Mouse (Mus musculus) stomach, postnatal 0 days (tissue): ENCODE results near the gene Tepsin. TPM values are rescaled to one million over a fixed set of nuclear protein-coding genes. Genes with fewer than 3 reads are reported as not detected.

ENCODE experiments used
- ATAC-seq: fragments of 200-750 bp; cut with Nextera tagmentation; 2 replicates; pipeline ENCODE4 v1.8.0; 2017; ENCODE audit not compliant: low FRiP score, low TSS enrichment
- DNase-seq: peaks from one replicate; pipeline ENCODE4 v3.0.0-alpha.2; 2016; ENCODE audit warnings: low spot score
- H3K27ac ChIP-seq: fragments of 300-500 bp; sonication (generic); replicated peaks from 2 replicates; pipeline ENCODE4 v1.5.1; 2014; ENCODE audit warnings: mild to moderate bottlenecking, control low read depth
- H3K27me3 ChIP-seq: fragments of 300-500 bp; sonication (generic); 2 replicates; pipeline ENCODE4 v1.6.1; 2014; ENCODE audit warnings: low read length; ENCODE audit not compliant: control insufficient read depth, insufficient read depth
- H3K36me3 ChIP-seq: fragments of 300-500 bp; sonication (generic); 2 replicates; pipeline ENCODE4 v1.6.1; 2014; ENCODE audit warnings: low read length, mixed read lengths; ENCODE audit not compliant: control insufficient read depth, insufficient read depth
- H3K4me1 ChIP-seq: fragments of 300-500 bp; sonication (generic); replicated peaks from 2 replicates; pipeline ENCODE4 v1.6.1; 2014; ENCODE audit warnings: antibody characterized with exemption; ENCODE audit not compliant: control insufficient read depth, insufficient read depth
- H3K4me2 ChIP-seq: fragments of 300-500 bp; sonication (generic); replicated peaks from 2 replicates; pipeline ENCODE4 v1.6.1; 2014; ENCODE audit warnings: low read depth, mild to moderate bottlenecking, control low read depth, moderate library complexity
- H3K4me3 ChIP-seq: fragments of 300-500 bp; sonication (generic); 2 replicates; pipeline ENCODE4 v1.5.1; 2014; ENCODE audit warnings: low read depth, low read length, control low read depth
- H3K9ac ChIP-seq: fragments of 300-500 bp; sonication (generic); 2 replicates; pipeline ENCODE4 v1.6.1; 2014; ENCODE audit warnings: mild to moderate bottlenecking, low read length, control low read depth, mixed read lengths
- H3K9me3 ChIP-seq: fragments of 300-500 bp; sonication (generic); 2 replicates; pipeline ENCODE4 v1.6.1; 2016; ENCODE audit warnings: low read length; ENCODE audit not compliant: control insufficient read depth
- CTCF ChIP-seq: IDR thresholded peaks from 2 replicates; pipeline ENCODE4 v1.5.1; 2016; ENCODE audit warnings: antibody characterized with exemption, low read depth, mild to moderate bottlenecking, moderate library complexity
- EP300 ChIP-seq: optimal IDR thresholded peaks from 2 replicates; pipeline ENCODE3; 2016; ENCODE audit warnings: antibody characterized with exemption
- WGBS: fragments of 180-500 bp; shearing (Covaris S2); extraction: QIAGEN DNeasy Blood & Tissue Kit; methylation state at CpG from one replicate; pipeline ENCODE4 v1.1.7; 2014; 5-methylcytosine and 5-hydroxymethylcytosine counted together
- polyA plus RNA-seq: library from polyadenylated mRNA; unstranded; fragments of >200 nt; fragmentation: Nextera tagmentation; extraction: Ambion mirVana; gene quantifications from 2 replicates; pipeline ENCODE4 v1.2.1, GENCODE M21; 2015

The Tepsin gene
- polyA plus RNA-seq, 1 experiment from 2014 or later: 8.3 TPM

DNA sequence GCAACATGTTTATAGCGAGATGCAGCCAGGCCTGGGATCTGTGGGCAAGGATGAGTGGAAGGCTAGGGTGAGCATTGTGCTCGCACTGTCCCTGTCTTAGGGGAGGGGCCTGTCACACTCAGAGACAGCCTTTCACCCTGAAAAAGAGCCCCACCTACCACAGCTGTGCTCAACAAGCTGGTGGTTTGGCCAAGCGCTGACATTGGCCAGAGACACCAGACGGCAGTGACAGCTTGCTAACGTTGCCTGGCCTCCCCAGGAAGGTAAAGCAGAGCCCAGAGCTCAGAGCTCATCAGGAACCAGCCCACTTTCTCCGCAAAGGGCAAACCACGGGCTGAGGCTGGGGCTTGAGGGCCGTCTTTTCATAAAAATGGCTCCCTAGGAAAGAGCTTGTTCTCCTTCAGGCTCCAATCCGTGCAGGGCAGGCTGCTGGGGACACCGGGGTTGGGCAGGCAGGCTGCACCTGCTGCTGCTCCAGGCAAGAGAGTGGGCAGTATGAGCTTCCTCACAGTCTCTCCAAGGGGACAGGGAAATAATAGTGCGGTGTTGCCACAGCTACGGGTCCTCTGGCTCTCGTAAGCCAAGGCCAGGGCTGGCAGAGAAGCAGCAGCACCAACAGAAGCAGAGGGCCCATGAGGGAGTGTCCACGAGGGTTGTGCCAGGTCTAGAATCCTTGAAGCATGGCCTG, 47.3 kb downstream of the Tepsin start:
- no peak overlapping the region for H3K9ac ChIP-seq
- H3K36me3 ChIP-seq: no peaks in the 10 kb centered on the region
- H3K4me2 ChIP-seq: no peak overlapping the region
- H3K27me3 ChIP-seq: no peaks in the 10 kb centered on the region
- ATAC-seq: peak; percentile 27; the same call in 1 of the 2 replicates
- H3K4me1 ChIP-seq: peaks cover 6% of the 10 kb centered on the region
- no peak for DNase-seq
- WGBS: 49% methylated on average over 14 of the region's 14 CpGs
- no peaks in the 10 kb centered on the region for H3K9me3 ChIP-seq
- H3K27ac ChIP-seq: 0 out of 2 replicates have a peak overlapping the region, but pooled peaks have one; percentile 30
- no peak overlapping the region for H3K4me3 ChIP-seq
- no peak for TF ChIP-seq CTCF
- TF ChIP-seq EP300: no peak

DNA sequence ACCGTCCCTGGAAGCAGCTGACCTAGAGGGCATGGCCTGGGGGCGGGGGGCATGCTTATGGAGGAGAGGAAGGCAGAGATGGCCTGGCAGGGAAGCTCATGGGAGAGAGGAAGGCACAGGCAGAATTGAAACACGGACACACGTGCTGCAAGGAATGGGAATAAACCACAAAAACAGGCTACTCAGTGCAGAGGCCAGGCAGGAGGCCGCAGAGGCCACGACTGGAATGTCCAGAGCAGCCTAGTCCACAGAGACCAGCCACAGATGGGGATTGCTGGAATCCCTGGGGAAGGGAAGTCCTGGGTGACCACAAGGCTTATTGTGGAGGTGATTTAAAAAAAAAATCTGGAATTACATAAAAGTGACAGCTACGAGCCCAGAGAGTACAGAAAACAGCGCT, 49.5 kb downstream of the Tepsin start:
- no peaks in the 10 kb centered on the region for H3K9me3 ChIP-seq
- no peaks in the 10 kb centered on the region for H3K36me3 ChIP-seq
- H3K27ac ChIP-seq: no peak overlapping the region
- 80% methylated on average over 8 of the region's 8 CpGs for WGBS
- no peaks in the 10 kb centered on the region for H3K27me3 ChIP-seq
- no peak overlapping the region for H3K9ac ChIP-seq
- no peak overlapping the region for H3K4me2 ChIP-seq
- no peak for ATAC-seq
- DNase-seq: no peak
- no peak for TF ChIP-seq CTCF
- TF ChIP-seq EP300: no peak
- H3K4me3 ChIP-seq: no peak overlapping the region
- peaks cover 9% of the 10 kb centered on the region for H3K4me1 ChIP-seq

DNA sequence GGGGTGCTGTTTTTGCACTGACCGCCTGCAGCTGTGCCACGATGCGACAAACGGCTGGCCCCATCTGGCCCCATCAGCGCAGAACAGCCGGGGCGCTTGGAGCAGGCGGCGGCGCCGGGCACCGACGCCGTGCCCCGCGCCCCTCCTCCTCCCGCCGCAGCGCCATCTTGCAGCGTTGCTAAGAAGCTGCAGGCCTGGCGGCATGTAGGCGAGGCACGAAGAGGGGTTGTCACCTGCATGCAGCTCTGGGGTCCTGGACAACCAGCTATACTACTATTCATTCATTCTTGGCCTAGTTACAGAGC, 50.3 kb downstream of the Tepsin start:
- H3K9ac ChIP-seq: no peak overlapping the region
- WGBS: 29% methylated on average over 21 of the region's 23 CpGs
- ATAC-seq (peak; percentile 13; the same call in 1 of the 2 replicates), DNase-seq (peak; percentile 50)
- H3K4me1 ChIP-seq: peaks cover 9% of the 10 kb centered on the region
- H3K4me2 ChIP-seq: peak overlapping the region; percentile 95; the same call in 1 of the 2 replicates
- no peaks in the 10 kb centered on the region for H3K36me3 ChIP-seq
- no peaks in the 10 kb centered on the region for H3K27me3 ChIP-seq
- TF ChIP-seq CTCF: peak; percentile 47
- no peak for TF ChIP-seq EP300
- no peak overlapping the region for H3K4me3 ChIP-seq
- H3K27ac ChIP-seq: no peak overlapping the region
- H3K9me3 ChIP-seq: no peaks in the 10 kb centered on the region

DNA sequence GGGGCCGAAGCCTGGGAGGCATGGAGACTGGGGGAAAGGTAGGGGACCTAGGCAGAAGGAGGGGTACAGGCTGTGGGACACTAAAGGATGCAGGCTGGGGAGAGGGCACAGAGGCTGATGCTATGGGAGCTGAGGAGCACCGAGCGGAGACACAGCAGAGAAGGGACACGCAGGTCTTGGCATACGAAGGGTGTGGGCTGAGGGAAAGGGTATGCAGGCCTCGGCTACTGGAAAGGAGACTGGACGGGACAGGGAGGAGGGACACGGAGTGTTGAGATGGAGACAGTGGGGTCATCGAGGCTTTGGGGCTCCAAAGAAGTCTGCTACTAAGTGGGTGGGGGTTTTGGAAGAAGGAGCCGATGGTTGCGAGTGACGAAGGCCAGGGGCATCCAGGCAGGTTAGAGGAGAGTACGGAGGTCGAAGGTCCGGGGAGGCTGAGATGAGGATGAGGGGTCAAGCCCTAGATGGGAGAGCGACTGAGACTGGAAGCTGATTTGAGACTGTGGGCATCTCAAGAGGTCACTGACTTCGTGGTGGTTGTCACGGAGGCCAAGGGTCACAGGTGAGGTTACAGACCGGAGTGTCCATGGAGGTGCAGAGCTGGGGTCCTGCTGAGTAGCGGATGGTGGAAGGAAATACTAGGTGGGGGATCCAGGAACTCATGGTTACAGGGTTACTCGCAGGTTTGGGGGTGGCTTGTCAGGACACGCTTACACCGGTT, 50.8 kb downstream of the Tepsin start:
- Histone ChIP-seq H3K36me3 (no peaks in the 10 kb centered on the region), H3K4me1 (peaks cover 9% of the 10 kb centered on the region), H3K27me3 (no peaks in the 10 kb centered on the region), H3K27ac (no peak overlapping the region), H3K9ac (no peak overlapping the region), H3K4me3 (peak overlapping the region; percentile 53; the same call in 1 of the 2 replicates), H3K4me2 (peak overlapping the region; percentile 95), H3K9me3 (no peaks in the 10 kb centered on the region)
- TF ChIP-seq EP300 (no peak), CTCF (no peak)
- DNase-seq (no peak), ATAC-seq (no peak)
- 17% methylated on average over 23 of the region's 23 CpGs for WGBS

DNA sequence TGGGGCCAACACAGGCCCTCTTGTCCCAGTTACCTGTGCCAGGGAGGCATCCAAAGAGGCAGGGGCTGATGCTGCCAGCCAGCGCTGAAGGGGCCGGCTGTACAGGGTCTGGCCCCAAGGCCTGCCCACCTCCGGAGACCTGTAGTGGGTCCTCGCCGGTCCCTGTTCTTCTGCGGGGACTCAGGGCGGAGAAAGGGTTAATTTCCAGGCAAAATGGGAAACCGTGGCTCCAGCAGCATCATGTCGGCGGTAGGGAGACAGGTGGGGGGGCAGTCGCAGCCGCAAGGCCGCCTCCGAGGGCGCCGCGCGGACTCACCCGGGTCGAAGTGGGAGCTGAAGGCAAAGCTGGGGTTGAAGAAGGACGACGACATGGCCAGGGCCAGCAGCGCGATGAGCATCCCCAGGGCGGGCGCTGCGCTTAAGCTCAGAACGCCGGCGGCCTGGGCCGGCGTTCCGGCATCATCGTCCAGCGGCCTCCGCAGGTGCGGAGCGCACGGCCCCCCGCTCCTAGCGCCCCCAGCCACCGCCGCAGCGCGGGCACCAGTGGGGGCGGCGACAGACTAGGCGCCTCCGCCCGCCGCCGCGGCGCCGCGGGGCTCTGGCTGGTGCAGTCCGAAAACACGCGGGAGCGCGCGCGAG, 51.9 kb downstream of the Tepsin start, which contains the start of gene Aatk:
Gene Aatk (minus strand): TSS at position 615 of the 639 bp plus-strand sequence.
- H3K36me3 ChIP-seq: no peaks in the 10 kb centered on the region
- H3K9me3 ChIP-seq: no peaks in the 10 kb centered on the region
- TF ChIP-seq CTCF: no peak
- no peak for TF ChIP-seq EP300
- DNase-seq (no peak), ATAC-seq (no peak)
- peak within 1 kb of the TSS; percentile 53 for H3K4me3 ChIP-seq
- peak within 1 kb of the TSS; percentile 65 for H3K9ac ChIP-seq
- peak within 1 kb of the TSS; percentile 35; the same call in 1 of the 2 replicates for H3K27ac ChIP-seq
- no peaks in the 10 kb centered on the region for H3K27me3 ChIP-seq
- 2% methylated on average over 35 of the region's 63 CpGs for WGBS
- peaks cover 6% of the 10 kb centered on the region for H3K4me1 ChIP-seq
- H3K4me2 ChIP-seq: peak within 1 kb of the TSS; percentile 95
